Mouse (Mus musculus) embryonic facial prominence, embryonic 12.5 days (tissue): ENCODE results near the gene Ppfibp1. TPM values are rescaled to one million over a fixed set of nuclear protein-coding genes. Genes with fewer than 3 reads are reported as not detected.

ENCODE experiments used
- ATAC-seq: fragments of 200-750 bp; cut with Nextera tagmentation; 2 replicates; pipeline ENCODE4 v1.8.0; 2017; ENCODE audit not compliant: insufficient number of reproducible peaks, insufficient read depth, low FRiP score, low TSS enrichment
- H3K27ac ChIP-seq: fragments of 300-500 bp; sonication (generic); 2 replicates; pipeline ENCODE4 v1.5.1; 2016; ENCODE audit warnings: mild to moderate bottlenecking
- H3K27me3 ChIP-seq: fragments of 300-500 bp; sonication (generic); 2 replicates; pipeline ENCODE4 v1.6.1; 2016; ENCODE audit warnings: mild to moderate bottlenecking, moderate library complexity
- H3K36me3 ChIP-seq: fragments of 300-500 bp; sonication (generic); 2 replicates; pipeline ENCODE4 v1.6.1; 2016; ENCODE audit warnings: mild to moderate bottlenecking
- H3K4me1 ChIP-seq: fragments of 300-500 bp; sonication (generic); 2 replicates; pipeline ENCODE4 v1.6.1; 2016
- H3K4me2 ChIP-seq: fragments of 300-500 bp; sonication (generic); replicated peaks from 2 replicates; pipeline ENCODE4 v1.6.1; 2016; ENCODE audit warnings: mild to moderate bottlenecking, moderate library complexity
- H3K4me3 ChIP-seq: fragments of 300-500 bp; sonication (generic); 2 replicates; pipeline ENCODE4 v1.5.1; 2016; ENCODE audit warnings: mild to moderate bottlenecking
- H3K9ac ChIP-seq: fragments of 300-500 bp; sonication (generic); 2 replicates; pipeline ENCODE4 v1.6.1; 2016; ENCODE audit warnings: mild to moderate bottlenecking, moderate library complexity
- H3K9me3 ChIP-seq: fragments of 300-500 bp; sonication (generic); 2 replicates; pipeline ENCODE4 v1.6.1; 2016; ENCODE audit warnings: mild to moderate bottlenecking, moderate library complexity
- WGBS: fragments of 180-500 bp; shearing (Covaris S2); methylation state at CpG from one replicate; pipeline ENCODE4 v1.1.7; 2016; 5-methylcytosine and 5-hydroxymethylcytosine counted together
- polyA plus RNA-seq: library from polyadenylated mRNA; unstranded; fragments of >200 nt; fragmentation: Nextera tagmentation; extraction: Ambion mirVana; gene quantifications from 2 replicates; pipeline ENCODE4 v1.2.1, GENCODE M21; 2016

The Ppfibp1 gene
- polyA plus RNA-seq, 1 experiment from 2014 or later, result 57.6 TPM

DNA sequence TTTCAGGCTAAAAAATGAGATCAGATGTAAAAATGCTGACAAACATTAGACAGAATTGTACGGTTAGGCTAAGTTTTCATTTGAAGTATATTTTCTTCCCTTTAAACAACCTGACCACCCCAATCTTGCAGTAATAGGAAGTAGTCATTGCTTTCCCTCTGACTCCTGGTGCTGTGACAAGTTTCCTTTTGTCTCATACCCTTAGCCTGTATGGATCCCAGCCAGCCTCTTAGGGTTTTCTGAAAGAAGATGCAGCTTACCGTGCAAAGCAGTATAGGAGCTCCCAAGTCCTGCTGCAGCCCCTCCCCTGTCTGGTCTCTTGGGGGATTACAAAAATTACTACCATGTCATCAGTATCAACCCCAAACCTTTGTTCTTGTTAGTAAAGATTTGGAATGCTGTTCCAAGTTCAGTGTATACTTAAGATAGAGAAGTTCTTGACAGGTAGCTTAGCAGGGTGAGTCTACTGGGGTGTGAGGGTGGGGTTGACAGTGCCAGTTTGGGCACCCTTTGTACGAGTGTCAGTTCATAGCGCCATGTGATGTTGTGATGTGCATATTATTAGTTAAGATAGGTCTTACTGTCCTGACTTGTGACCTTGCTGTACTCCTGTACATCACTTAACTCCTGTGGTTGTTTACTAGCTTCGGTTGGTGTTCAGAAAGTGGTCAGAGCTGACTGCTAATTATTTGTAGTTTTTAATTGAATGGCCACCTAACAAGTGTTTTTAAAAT lies 18.9 kb downstream of the Ppfibp1 start:
- H3K36me3 ChIP-seq, result no peaks in the 10 kb centered on the region
- H3K4me1 ChIP-seq, result no peaks in the 10 kb centered on the region
- no peak overlapping the region for H3K4me2 ChIP-seq
- 77% methylated on average over 5 of the region's 5 CpGs for WGBS
- no peaks in the 10 kb centered on the region for H3K27me3 ChIP-seq
- H3K9ac ChIP-seq, result no peak overlapping the region
- H3K4me3 ChIP-seq, result no peak overlapping the region
- no peak overlapping the region for H3K27ac ChIP-seq
- no peak for ATAC-seq
- H3K9me3 ChIP-seq, result no peaks in the 10 kb centered on the region

- peaks cover 3% of the 10 kb centered on the region for H3K4me1 ChIP-seq
- H3K4me2 ChIP-seq, result no peak overlapping the region
- H3K27me3 ChIP-seq, result no peaks in the 10 kb centered on the region
- no peak overlapping the region for H3K27ac ChIP-seq
- WGBS, result 98% methylated on average over 1 of the region's 1 CpGs
- H3K4me3 ChIP-seq, result no peak overlapping the region
- H3K36me3 ChIP-seq, result no peaks in the 10 kb centered on the region
- H3K9me3 ChIP-seq, result no peaks in the 10 kb centered on the region
- no peak for ATAC-seq
- H3K9ac ChIP-seq, result no peak overlapping the region
Measured at GRCm38 (mm10) chr6:146907795-146908190, 19.5 kb downstream of the Ppfibp1 start.

GRCm38 (mm10) chr6:146908801-146909200 lies 20.5 kb downstream of the Ppfibp1 start:
- Histone ChIP-seq H3K4me2 (no peak overlapping the region), H3K9ac (no peak overlapping the region), H3K4me3 (no peak overlapping the region), H3K27me3 (no peaks in the 10 kb centered on the region), H3K27ac (no peak overlapping the region), H3K4me1 (peaks cover 11% of the 10 kb centered on the region), H3K36me3 (no peaks in the 10 kb centered on the region), H3K9me3 (no peaks in the 10 kb centered on the region)
- ATAC-seq, result no peak
- 78% methylated on average over 2 of the region's 2 CpGs for WGBS

- Histone ChIP-seq H3K36me3 (no peaks in the 10 kb centered on the region), H3K9ac (no peak overlapping the region), H3K4me1 (peaks cover 11% of the 10 kb centered on the region), H3K4me3 (no peak overlapping the region), H3K4me2 (no peak overlapping the region), H3K9me3 (no peaks in the 10 kb centered on the region), H3K27ac (no peak overlapping the region), H3K27me3 (no peaks in the 10 kb centered on the region)
- WGBS, result 80% methylated on average over 5 of the region's 5 CpGs
- no peak for ATAC-seq
Measured at GRCm38 (mm10) chr6:146909725-146910489, 21.6 kb downstream of the Ppfibp1 start.

DNA sequence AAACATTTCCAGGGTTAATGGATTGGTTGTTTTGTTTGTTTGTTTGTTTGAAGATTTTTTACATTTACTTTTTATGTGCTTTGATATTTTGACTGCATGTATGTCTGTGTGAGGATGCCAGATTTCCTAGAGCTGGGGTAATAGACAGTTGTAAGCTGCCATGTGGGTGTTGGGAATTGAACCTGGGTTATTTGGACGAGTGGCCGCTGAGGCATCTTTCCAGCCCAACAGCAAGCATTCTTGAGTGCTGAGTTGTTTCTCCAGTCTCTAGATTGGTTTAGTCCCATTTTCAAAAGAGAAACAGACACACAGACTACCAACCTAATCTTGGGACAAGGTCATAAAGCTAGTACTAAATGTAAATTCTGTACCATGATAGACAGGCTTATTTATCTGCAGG lies 22.5 kb downstream of the Ppfibp1 start:
- no peaks in the 10 kb centered on the region for H3K36me3 ChIP-seq
- no peaks in the 10 kb centered on the region for H3K27me3 ChIP-seq
- no peak overlapping the region for H3K4me3 ChIP-seq
- WGBS, result 85% methylated on average over 2 of the region's 2 CpGs
- no peak overlapping the region for H3K27ac ChIP-seq
- no peaks in the 10 kb centered on the region for H3K9me3 ChIP-seq
- H3K9ac ChIP-seq, result no peak overlapping the region
- no peak for ATAC-seq
- no peak overlapping the region for H3K4me2 ChIP-seq
- peaks cover 11% of the 10 kb centered on the region for H3K4me1 ChIP-seq

GRCm38 (mm10) chr6:146912835-146913488 lies 24.7 kb downstream of the Ppfibp1 start:
- WGBS, result 12% methylated on average over 3 of the region's 3 CpGs
- Histone ChIP-seq H3K4me3 (no peak overlapping the region), H3K36me3 (no peaks in the 10 kb centered on the region), H3K9ac (no peak overlapping the region), H3K9me3 (no peaks in the 10 kb centered on the region), H3K27ac (peak overlapping the region; percentile 57; the same call in 1 of the 2 replicates), H3K4me1 (peaks cover 11% of the 10 kb centered on the region), H3K27me3 (no peaks in the 10 kb centered on the region), H3K4me2 (no peak overlapping the region)
- ATAC-seq, result no peak

GRCm38 (mm10) chr6:146913489-146914198 lies 25.4 kb downstream of the Ppfibp1 start:
- no peak for ATAC-seq
- Histone ChIP-seq H3K9ac (no peak overlapping the region), H3K27ac (peak overlapping the region; percentile 57; the same call in 1 of the 2 replicates), H3K4me3 (no peak overlapping the region), H3K4me2 (no peak overlapping the region), H3K27me3 (no peaks in the 10 kb centered on the region), H3K4me1 (peaks cover 11% of the 10 kb centered on the region), H3K9me3 (no peaks in the 10 kb centered on the region), H3K36me3 (no peaks in the 10 kb centered on the region)
- 38% methylated on average over 4 of the region's 4 CpGs for WGBS

DNA sequence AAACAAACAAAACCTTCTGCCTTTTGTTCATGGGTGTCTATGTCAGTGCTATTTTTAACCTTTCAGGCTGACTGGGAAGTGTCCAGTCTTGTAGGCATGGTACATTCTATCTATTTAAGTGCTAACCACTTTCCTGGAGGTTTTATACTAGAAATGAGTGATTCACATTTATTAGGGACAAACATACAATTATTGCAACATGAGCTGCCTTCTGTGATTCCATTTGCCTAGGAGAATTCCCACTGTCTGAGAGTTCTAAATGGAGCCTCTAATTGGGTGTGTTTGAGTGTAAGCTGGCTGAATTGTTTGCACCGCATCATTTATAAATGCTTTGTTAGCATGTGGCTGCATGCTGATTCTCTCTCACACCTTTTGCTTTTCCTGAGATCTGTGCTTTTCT lies 27.5 kb downstream of the Ppfibp1 start:
- Histone ChIP-seq H3K27me3 (no peaks in the 10 kb centered on the region), H3K9ac (no peak overlapping the region), H3K36me3 (no peaks in the 10 kb centered on the region), H3K4me2 (no peak overlapping the region), H3K27ac (no peak overlapping the region), H3K9me3 (no peaks in the 10 kb centered on the region), H3K4me1 (peaks cover 11% of the 10 kb centered on the region), H3K4me3 (no peak overlapping the region)
- no peak for ATAC-seq
- 88% methylated on average over 1 of the region's 1 CpGs for WGBS

GRCm38 (mm10) chr6:146917396-146917795 lies 29.1 kb downstream of the Ppfibp1 start:
- no peak for ATAC-seq
- no peak overlapping the region for H3K9ac ChIP-seq
- no peaks in the 10 kb centered on the region for H3K36me3 ChIP-seq
- no peaks in the 10 kb centered on the region for H3K9me3 ChIP-seq
- H3K27ac ChIP-seq, result no peak overlapping the region
- no peak overlapping the region for H3K4me3 ChIP-seq
- no peaks in the 10 kb centered on the region for H3K27me3 ChIP-seq
- 78% methylated on average over 3 of the region's 3 CpGs for WGBS
- peaks cover 11% of the 10 kb centered on the region for H3K4me1 ChIP-seq
- H3K4me2 ChIP-seq, result no peak overlapping the region

GRCm38 (mm10) chr6:146918341-146918740 lies 30.1 kb downstream of the Ppfibp1 start:
- Histone ChIP-seq H3K36me3 (no peaks in the 10 kb centered on the region), H3K27me3 (no peaks in the 10 kb centered on the region), H3K9me3 (no peaks in the 10 kb centered on the region), H3K4me1 (peaks cover 3% of the 10 kb centered on the region; the same call in 1 of the 2 replicates), H3K4me2 (no peak overlapping the region), H3K27ac (no peak overlapping the region), H3K4me3 (no peak overlapping the region), H3K9ac (no peak overlapping the region)
- ATAC-seq, result no peak
- 90% methylated on average over 6 of the region's 6 CpGs for WGBS

DNA sequence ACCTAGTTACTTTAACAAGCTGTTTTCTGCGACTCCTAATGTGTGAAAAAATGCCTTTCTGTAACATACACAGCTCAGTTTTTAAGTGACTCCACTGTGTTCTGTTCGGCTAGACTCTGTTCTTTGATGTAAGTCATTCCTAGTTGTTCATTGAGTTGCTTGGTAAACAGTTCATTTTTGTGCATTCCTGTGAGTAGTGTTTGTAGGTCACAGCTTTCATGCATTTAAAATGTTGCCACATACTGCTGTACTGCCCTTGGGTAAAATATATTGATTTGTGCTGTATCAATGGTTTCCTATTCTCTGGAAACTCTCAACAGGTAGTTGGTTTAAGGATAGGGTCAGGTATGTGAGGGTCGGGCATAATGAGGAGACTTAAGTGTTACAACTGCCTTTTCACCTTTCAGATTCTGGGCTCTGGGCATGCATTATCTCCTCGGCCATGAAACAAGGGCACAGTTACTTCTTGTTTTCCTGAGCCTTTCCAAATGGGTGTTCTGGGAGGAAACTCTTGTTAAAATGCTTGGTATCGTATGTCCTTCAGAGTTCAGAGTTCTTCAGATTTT lies 38.2 kb downstream of the Ppfibp1 start:
- Histone ChIP-seq H3K4me2 (no peak overlapping the region), H3K4me1 (peaks cover 17% of the 10 kb centered on the region; the same call in 1 of the 2 replicates), H3K27me3 (no peaks in the 10 kb centered on the region), H3K27ac (no peak overlapping the region), H3K9ac (no peak overlapping the region), H3K9me3 (no peaks in the 10 kb centered on the region), H3K4me3 (no peak overlapping the region), H3K36me3 (no peaks in the 10 kb centered on the region)
- ATAC-seq, result no peak
- 54% methylated on average over 5 of the region's 5 CpGs for WGBS
